Mouse (Mus musculus): ENCODE results near the gene Nxnl2.
"Not testable (repeated sequence)": the region's sequence is repeated elsewhere in the genome, so short reads cannot be mapped to it uniquely, and the experiment has no call there.

The Nxnl2 gene

DNA sequence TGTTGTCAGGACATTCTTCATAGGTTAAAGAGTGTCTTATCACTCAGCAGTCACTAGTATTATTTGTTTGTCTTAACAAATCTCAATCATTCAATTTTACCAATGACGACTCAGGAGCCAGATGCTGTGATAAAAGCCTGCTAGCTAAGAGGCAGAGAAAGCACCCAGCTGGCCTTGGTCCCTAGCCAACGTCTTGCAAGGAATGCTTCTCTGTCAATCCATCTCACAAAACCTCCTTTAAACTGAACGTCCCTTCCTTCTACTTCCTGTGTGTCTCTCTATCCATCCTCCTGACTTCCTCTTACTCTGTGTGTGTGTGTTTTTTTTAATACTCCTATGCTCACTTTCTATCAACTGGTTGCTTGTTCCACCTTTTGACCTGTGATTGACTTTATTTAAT, 8.5 kb downstream of the Nxnl2 start:
- no peak for DNase-seq (ENCODE audit: low spot score)

- DNase-seq (ENCODE audit: low spot score) = no peak
Measured at GRCm38 (mm10) chr13:51182236-51182635, 11.4 kb downstream of the Nxnl2 start.

DNA sequence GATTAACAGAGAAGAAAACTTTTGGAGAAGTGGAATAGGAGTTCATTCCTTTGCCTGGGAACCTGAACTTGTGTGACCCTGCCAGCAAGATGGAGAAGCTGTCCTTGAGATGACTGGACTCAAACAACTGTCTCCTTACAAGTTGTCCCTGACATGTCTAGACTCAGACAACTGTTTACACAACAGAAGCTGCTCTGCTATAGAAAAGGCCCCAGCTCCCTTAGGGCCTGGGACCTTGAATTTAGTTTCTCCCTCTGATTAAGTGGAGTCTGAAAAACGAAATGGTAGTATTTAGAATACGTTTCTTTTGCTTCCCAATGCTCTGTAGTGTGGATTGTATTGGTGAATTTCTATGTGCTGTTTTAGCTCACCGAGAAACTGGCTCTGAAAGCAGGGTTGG, 14.1 kb downstream of the Nxnl2 start:
- DNase-seq (ENCODE audit: low spot score) = no peak

DNA sequence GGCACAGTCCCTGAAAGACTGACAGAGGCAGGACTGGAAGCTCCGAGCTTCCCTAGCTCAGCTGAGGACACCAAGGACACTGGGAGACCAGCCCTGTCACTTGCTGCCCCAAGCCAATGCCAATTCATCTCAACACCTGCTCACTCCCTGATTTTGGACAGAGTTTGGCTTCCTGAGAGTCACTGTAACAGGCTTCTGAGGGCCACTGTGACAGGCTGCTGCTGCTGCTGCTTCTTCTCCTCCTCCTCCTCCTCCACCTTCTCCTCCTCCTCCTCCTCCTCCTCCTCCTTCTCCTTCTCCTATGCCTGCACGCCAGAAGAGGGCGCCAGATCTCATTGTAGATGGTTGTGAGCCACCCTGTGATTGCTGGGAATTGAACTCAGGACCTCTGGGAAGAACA, 19.5 kb downstream of the Nxnl2 start:
- no peak for DNase-seq (ENCODE audit: low spot score)

GRCm38 (mm10) chr13:51191416-51192140, 20.8 kb downstream of the Nxnl2 start:
- DNase-seq (ENCODE audit: low spot score) = peak; percentile 39

- no peak for DNase-seq (ENCODE audit: low spot score)
Measured at GRCm38 (mm10) chr13:51193893-51194292, 23.1 kb downstream of the Nxnl2 start.

DNA sequence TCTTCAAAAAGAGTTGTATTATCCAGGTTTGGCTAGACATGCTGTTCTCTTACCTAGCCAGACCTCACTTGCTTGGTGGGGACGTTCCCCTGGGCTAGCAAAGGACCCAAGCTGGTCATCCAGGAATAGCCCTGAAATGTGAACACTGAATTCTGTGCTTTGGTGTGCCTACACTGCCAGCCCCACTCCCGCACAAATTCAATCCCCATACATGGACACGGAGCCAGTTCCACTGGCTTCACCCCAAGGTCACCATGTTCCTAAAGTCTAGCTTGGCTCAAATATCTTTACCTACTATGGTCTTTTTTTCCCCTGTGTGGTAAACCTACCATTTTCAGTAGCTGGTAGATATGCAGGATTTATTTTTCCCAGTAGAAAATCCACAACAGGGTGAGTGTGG, 26.9 kb downstream of the Nxnl2 start:
- DNase-seq (ENCODE audit: low spot score) = no peak

DNA sequence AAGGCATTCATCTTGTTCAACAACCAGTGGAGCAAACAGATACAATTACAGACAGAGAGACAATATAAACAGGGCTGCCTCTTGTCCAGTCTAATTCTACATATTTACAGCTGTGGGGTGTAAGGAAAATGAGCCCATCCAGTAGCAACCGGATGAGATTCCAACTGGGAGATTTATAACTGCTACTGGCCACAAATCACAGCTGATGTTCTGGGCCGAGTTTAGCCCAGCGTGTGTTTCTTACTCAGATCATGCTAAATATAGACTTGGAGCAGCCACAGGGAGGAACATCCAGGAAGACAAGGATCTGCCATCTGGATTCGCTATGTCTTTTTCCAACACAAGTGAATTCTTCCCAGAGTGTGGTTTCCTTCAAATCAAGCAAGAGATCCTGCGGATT, 27.4 kb downstream of the Nxnl2 start:
- DNase-seq (ENCODE audit: low spot score) = peak; percentile 30

- DNase-seq (ENCODE audit: low spot score) = not testable (repeated sequence)
Measured at GRCm38 (mm10) chr13:51201985-51202843, 31.4 kb downstream of the Nxnl2 start.

DNA sequence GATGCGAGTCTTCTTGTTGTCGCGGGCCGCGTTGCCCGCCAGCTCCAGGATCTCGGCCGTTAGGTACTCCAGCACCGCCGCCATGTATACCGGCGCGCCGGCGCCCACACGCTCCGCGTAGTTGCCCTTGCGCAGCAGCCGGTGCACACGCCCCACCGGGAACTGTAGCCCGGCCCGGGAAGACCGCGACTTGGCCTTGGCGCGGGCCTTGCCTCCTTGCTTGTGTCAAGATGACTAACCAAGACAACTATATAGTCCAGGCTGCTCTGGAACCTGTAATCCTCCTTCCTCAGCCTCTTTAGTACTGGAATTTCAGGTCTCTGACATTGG, 32.0 kb downstream of the Nxnl2 start:
- peak; percentile 48 for DNase-seq (ENCODE audit: low spot score)

- DNase-seq (ENCODE audit: low spot score) = no peak
Measured at GRCm38 (mm10) chr13:51203467-51203866, 32.6 kb downstream of the Nxnl2 start.

DNA sequence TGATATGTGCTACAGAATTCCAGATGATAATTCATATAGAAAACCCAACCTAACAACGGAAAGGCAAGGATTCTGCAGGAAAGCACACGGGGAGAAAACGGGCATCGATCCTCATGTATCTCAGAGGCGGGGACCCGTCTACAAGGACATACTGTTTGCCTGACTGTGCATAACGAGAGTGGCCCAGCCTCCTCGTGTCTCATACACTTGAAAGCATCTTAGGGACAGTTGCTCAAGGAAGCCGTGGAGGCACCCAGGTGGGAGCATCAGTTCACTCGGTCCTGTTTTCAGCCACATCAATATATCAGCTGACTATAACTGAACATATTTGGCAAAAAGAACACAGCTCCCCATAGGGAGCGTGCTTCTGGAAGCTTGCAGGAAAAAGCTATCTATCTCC, 33.3 kb downstream of the Nxnl2 start:
- DNase-seq (ENCODE audit: low spot score) = not testable (repeated sequence)

- DNase-seq (ENCODE audit: low spot score) = peak; percentile 27
Measured at GRCm38 (mm10) chr13:51207965-51208364, 37.1 kb downstream of the Nxnl2 start.

DNA sequence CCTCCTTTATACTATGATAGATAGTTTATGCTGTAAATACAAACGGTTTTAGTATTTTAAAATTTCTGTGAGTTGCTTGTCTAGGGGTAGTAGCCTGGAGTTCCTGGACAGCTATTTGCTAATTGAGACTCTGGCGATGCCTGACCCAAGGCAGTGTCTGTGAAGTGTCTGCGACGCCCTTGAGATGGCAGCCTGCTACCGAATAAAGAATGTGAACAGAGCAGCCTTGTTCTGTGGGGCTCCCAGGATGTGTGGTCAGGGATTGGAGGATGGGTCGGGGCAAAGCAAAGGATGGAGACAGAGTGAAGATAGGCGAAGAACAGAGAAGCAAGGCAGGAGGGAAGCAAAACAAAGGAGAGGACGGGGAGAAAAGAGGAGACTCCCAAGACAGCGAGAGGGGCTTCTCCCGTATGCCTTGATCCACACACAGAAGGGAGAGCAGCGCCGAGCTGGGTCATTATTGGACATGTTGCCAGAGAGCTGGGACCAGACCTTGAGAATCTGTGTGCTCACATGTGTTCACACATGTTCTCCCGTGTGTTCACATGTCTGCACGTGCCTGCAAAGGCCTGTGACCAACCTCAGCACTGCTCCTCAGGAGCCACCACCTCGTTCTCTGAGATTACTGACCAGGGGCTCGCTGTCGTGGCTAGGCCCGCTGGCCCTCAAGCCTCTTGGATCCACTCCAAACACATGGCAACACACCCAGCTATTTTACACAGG, 37.7 kb downstream of the Nxnl2 start:
- DNase-seq (ENCODE audit: low spot score) = peak; percentile 52

DNA sequence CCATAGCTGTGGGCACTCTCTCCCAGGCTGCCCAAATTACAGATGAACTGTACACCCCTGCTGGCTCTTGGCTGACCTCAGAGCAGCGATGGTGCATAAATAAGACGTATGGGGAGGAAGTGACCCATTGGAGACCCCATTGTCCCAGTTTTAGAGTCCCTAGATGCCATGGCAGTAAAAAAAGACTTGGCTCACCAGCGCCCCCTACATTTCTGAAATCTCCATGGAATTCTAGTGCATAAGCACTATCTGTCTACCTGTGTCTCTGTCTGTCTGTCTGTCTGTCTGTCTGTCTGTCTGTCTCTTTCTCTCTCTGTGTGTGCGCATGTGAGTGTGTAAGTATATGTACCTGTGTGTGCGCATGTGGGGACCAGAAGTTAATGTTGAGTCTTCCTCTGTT, 39.8 kb downstream of the Nxnl2 start:
- no peak for DNase-seq (ENCODE audit: low spot score)

DNA sequence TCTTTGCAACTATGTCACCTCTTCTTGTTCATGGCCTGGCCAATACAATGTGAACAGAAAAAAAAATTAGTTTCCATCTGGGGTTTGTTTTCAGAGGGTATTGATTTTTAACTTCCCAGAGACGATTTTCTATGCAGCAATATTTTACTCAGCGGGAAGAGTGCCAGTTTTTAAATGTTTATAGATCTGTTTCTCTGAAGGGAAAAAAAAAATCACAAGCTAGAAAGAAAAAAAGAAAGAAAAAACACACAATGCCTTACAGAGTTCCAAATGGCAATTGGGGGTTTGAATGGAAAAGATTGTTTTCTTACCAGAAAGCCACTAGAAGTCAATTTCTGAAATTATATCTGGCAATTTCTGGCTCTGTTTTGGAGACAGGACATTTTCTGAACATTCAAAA, 43.9 kb downstream of the Nxnl2 start:
- no peak for DNase-seq (ENCODE audit: low spot score)

DNA sequence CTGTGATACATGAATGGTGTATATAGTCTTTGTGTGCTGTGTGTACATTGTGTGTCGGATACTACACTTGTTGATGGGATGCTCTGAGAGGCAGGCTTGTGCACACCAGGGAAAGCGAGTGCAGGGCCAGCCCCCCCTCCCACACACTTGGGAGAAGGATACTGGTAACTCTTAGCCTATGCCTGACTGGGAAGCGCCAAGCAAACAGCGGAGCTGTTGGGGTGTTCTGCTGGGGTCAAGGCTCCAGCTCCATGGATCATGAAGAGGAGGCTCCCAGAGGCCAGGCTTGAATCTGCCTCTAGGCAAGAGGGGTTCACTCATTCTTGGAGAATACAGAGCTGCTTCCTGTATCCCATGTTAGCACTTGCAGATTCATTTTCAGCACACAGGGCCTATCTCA, 50.1 kb downstream of the Nxnl2 start:
- DNase-seq (ENCODE audit: low spot score) = no peak

- DNase-seq (ENCODE audit: low spot score) = no peak
Measured at GRCm38 (mm10) chr13:51221425-51222160, 50.8 kb downstream of the Nxnl2 start.

Data from layer of hippocampus, adult 11-12 months (tissue).